Mouse (Mus musculus): Measurements from ENCODE around the gene Phlpp1.

GRCm38 (mm10) chr1:106316641-106317304 is 145.2 kb downstream of the Phlpp1 start:
- TF ChIP-seq CTCF (IDR thresholded peaks at IDR 0.05; ENCODE audit: low read depth, low read length) (no peak), POLR2A (IDR thresholded peaks at IDR 0.05; ENCODE audit: extremely low read depth, insufficient read depth, low read length) (no peak)

Measured in liver, adult 2 months (tissue).